Mouse (Mus musculus) adrenal gland (tissue): Measurements from ENCODE around the gene Rpl36al.

ENCODE experiments used
- intact Hi-C: fragments of 180-260 bp; cut with DNase I; formaldehyde crosslinking; loops from one replicate; pipeline ENCODE4 v1.15.1; 2025
- long read RNA-seq, 2 experiments: library from polyadenylated mRNA; unstranded; transcript quantifications; one replicate each; pipeline ENCODE4 v2.0.0; 2020; ENCODE audit warnings: borderline replicate concordance in 1 of 2; ENCODE audit not compliant: insufficient replicate concordance in 1 of 2

Rpl36al gene
- long read RNA-seq, experiment 1, transcript Rpl36al-201 (2 exons, 526 nt), result major isoform, 479 of 495 reads
- long read RNA-seq, experiment 1, transcript Rpl36al-203 (2 exons, 757 nt), result minor isoform, 7 of 495 reads
- long read RNA-seq, experiment 1, transcript Rpl36al-202 (1 exons, 1,276 nt), result minor isoform, 7 of 495 reads
- long read RNA-seq, experiment 1, partial matches to known transcripts, result 0 of 495 reads
- long read RNA-seq, experiment 1, other reads (novel, unspliced or antisense), result 2 of 495 reads
- long read RNA-seq, experiment 2, transcript Rpl36al-201 (2 exons, 526 nt), result major isoform, 455 of 469 reads
- long read RNA-seq, experiment 2, transcript Rpl36al-202 (1 exons, 1,276 nt), result minor isoform, 8 of 469 reads
- long read RNA-seq, experiment 2, partial matches to known transcripts, result 0 of 469 reads
- long read RNA-seq, experiment 2, other reads (novel, unspliced or antisense), result 4 of 469 reads

DNA sequence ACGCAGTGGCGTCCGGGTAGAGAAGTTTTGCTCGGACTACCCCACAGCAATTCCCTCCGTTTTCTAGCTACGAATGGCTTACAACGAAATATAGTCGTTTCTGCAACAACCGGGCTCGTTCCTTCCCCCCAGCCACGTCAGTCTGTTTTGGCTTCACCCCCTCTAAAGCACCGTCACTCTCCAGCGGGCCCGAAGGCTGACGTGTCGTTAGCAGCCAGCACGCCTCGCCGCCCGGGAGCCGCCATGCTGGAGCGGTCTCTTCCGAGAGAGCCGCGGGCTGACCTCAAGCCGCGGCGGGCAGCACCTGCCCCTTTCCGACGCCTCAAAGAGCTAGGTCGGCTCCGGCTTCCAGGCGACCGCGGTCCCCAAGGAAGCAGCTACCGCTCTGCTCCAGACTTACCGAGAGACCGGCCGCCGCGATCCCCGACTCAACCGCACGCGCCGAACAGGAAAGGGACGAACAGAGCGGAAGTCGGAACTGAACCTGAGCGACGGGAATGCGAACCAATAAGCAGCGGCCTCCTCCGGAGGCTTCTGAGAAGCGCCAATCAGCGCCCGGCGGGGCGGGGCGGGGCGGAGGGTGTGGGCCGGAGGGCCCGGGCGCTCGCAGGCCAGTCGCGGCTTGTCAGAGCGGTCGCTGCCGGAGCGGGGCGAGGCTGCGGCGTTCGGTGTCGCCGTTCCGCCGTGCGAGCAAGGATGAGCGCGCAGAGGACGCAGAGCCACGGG, at the start of gene Rpl36al, which contains the start of gene Mgat2:
Gene Rpl36al, minus strand, starts transcription at position 501 of the 726 bp plus-strand sequence.
Gene Mgat2, plus strand, starts transcription at position 575 of the 726 bp plus-strand sequence.
- intact Hi-C loops, result no loop called here

DNA sequence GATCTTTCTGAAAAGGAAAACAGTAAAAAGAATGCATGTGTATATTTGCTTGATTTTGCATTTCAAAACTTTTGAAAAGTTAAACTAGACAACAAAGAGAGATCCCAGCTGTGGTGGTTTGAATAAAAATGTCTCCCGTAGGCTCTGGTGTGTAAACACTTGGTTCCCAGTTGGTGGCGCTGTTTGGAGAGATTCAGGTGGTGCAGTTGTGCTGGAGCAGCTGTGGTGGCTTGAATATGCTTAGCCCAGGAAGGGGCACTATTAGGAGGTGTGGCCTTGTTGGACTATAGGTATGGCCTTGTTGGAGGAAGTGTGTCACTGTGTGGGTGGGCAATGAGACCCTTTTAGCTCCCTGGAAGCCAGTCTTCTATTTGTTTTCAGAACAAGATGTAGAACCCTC, 45.4 kb upstream of the Rpl36al start:
- intact Hi-C loops, result no loop called here

DNA sequence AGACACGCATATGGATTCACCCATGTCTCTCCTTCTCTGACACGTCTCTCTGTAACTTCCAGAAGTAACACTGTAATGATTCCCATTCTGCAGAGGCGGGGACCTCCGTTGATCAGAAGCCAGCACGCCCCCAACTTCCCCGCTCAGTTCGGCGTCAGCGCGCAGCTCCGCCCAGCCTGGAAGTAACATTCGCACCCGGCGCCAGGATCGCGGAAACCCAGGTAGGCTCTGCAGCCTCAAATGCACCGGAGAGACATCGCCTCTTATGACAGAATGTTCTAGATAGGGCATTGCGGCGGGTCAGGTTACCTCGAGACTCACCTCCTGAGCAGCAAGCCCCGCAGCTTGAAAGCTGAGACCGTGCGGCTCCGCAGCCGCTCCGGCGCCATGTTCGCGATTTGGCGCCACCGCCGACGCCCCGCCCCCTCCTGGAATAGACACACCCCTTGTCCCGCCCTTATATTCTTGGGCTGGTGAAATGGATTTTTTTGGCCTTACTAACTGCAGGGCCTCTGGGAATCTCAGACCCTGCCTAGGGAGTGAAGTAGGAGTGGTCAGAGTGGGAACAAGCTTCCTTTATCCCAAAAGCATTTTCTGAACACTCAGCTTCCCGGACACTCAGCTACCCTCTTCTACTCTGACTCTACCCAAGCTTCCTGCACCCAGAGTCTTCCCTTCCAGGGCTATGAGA, 44.0 kb upstream of the Rpl36al start, which contains the start of gene Pole2:
Gene Pole2, minus strand, starts transcription at position 420 of the 691 bp plus-strand sequence.
- intact Hi-C loops, result no loop called here

DNA sequence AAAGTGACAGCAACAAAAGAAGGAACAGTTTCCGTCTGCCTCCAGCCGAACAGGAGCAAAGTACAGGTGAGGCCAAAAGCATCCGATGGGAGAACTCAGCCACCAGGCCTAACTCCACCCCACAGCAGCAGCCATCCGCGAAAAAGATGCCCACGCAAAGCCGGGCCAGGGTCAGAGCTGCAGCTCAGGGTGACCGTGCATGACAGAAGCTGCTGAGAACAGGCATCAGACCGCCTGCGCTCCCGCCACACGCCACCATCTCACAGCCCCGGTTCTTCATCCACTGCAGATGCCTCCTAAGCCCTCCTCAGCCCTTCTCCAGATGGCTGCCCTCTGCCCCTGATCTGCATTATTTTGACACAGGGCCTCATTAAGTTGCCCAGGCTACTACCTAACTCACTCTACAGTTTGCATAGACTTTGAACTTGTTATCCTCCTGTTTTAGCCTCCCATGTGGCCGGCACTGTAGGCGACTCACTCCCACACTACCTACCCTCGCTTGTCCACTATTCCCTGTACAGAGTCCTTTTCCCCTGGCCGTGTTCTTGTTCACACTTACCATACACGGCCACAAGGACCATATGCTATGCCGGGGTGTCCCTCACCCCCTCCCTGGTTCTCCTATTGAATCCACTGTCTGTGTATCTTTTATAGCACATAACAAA, 36.9 kb upstream of the Rpl36al start:
- intact Hi-C loops, result no loop called here

DNA sequence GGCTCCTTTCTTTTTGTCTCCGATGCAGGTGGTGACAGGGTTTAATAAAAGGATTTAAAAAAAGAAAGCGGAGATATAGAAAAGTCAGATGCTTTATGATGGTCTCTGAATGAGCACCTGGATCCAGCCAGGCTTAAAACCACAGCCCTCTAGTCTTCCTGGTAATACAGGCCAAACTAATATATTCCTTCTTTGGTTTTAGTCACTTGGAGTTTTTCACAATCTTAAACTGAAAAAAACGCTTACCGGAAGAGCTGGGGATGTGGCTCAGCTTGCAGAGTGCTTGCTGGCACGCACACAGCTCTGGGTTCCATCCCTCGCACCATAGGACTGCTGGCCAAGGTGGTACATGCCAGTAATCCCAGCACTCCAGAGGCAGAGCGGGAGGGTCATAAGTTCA, 32.7 kb upstream of the Rpl36al start:
- intact Hi-C loops, result no loop called here

DNA sequence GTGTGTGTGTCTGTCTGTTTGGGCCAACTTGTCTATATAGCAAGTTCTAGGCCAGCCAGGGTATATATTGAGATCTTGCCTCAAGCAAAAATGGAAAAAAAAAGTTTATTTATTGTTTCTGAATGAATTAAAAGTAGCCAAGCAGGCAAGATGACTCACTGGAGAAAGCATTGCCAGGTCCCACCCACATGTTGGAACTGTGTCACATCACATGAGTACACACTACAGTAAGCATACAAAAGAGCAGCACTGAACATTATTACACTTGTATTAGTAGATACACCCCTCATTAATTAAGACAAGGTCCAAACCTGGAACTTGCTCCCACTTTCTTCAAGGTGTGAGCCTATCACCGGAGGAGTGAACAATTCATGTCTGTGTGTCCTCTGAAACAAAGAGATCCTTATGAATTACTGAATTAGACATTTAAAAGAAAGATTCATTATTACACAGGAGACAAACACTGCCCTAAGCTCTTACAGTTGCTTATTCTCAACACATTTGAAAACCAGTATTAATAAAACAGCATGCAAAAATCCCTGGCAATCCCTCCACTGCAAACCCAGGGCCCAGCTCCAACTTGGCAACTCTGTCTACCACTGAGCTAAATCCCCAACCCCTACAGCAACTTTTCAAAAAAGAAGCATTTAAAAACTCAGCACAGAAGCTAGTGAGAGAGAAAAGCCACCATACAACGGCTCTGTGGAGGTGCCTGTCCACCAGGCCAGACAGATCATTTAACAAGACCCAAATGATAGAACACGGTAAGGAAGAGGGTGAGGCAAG, 31.3 kb upstream of the Rpl36al start:
- intact Hi-C loops, result no loop called here

DNA sequence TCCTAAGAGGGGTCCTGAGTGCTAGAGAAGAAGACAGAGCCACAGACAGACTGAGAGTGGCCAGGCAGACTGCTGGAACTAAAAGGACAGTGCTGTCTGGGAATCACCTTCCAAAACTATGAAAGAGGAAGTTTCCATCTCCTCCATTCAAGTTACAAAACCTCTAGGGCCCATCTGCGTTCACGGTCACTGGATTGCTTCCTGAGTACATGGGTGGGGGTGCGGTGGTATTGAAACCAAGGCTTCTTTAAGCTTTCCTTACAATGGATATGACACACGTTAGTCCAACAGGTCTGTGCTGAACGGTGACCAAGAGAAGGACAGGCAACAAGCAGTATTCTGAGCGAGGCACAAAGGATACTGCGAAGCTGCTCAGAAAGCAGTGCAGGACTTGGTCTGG, 30.5 kb upstream of the Rpl36al start:
- intact Hi-C loops, result no loop called here

DNA sequence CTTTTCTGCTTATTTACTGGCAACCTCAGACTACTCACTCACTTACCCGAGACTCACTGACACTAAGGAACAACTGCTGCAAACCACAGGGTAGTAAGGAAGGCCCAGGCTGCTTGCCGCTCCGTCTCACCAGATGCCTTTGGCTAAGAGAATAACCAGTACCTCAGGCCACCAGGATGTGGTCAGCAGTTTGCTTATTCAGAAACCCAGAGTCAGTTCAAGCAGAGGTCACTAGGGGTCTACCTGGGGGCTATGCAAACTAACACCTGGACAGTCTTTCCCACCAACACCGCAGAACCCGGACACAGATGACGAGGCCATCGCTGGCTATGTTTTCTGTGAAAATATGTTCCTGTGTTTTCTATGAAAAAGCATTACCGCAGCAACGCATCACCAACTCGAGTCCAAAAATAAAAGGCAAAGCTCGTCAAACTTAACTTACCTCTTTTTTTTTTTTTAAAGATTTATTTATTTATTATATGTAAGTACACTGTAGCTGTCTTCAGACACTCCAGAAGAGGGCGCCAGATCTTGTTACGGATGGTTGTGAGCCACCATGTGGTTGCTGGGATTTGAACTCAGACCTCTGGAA, 29.4 kb upstream of the Rpl36al start:
- intact Hi-C loops, result no loop called here

DNA sequence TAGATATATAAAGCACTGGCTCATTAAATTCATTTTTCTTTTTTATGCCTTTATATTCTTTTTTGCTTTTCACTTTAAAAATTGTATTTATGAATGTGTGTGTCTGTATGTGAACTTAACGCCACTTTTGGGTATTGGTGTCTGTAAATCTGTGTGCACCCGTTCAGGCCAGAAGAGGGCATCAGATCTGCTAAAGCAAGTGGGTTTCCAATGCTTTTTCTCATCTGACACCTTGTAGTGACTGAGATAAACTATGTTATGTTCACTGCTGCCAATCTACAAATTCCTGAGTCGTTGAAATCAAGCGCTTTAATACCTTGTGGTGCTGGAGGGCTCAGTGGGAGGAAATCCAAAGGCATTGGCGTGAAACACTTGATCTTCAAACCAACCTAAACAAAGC, 27.2 kb upstream of the Rpl36al start:
- intact Hi-C loops, result no loop called here

DNA sequence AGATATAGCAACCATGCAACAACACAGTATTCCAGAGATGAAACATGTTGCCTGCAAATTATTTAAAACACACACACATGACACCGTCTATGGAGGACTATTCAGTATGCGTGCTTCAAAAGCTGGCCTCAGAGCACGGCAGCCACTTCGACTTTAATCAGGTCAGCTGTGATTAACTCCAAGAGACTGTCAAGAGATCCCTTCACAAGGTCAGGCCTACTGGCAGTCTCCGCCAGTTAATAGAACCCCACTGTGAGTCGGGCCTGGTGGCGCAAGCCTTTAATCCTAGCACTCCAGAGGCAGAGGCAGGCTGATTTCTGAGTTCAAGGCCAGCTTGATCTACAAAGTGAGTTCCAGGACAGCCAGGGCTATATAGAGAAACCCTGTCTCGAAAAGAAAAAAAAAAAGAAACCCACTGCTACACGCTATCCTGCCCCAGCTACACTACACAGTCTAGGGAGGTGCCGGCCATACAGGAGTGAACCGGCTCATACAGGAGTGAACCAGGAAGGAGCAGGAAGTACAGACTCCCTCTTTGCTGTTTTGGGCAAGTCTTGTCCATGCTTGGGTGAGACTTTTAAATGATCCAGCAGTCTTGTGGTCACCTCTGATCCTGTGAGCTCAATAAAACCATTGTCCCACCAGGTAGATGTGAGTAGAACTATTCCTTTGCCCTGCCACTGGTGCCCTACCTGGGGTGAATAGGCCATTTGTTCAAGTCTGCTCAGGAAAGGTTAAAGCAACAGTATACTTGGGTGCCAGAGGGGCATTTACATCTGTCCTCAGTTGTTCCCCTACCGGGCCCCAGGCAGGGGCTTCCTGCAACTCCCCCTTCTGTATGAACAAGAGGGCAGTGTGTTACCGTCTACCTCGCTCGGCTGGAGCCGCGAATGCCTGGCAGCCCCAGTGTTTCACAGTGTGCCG, 26.4 kb upstream of the Rpl36al start:
- intact Hi-C loops, result no loop called here

DNA sequence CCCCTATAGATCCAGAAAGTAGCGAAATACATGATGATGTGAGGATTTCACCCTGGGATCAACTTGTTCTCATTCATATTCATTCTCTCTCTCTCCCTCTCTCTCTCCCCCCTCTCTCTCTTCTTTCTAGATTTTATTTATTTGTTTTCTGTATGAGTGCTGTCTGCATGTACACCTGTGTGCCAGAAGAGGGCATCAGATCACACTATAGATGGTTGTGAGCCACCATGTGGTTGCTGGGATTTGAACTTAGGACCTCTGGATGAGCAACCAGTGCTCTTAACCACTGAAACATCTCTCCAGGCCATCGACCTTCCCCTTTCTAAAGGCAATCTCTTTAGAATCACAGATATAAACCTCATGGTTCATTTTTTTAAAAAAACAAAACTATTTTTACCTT, 24.6 kb upstream of the Rpl36al start:
- intact Hi-C loops, result loop anchor here (10.0 kb wide), 1 partner anchor 366 kb away; no protein-coding TSS in a partner anchor

DNA sequence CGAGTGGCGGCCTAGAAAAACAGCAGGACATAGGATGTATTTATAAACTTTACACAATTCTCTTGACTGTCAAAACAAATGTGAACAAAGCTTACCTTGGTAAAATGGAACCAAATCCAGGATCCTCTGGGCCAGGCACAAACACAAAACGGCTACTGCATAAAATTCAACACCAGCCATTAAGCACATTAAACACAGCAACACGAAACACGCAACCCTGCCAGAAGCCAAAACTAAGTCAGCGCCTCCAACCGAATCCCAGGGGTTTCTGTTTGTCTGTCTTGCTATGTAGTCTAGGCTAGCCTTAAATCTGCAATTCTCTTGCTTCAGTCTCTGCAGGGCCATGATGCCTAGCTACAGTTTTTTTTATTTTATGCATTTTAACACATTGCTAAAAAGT, 24.0 kb upstream of the Rpl36al start:
- intact Hi-C loops, result loop anchor here (10.0 kb wide), 1 partner anchor 367 kb away; no protein-coding TSS in a partner anchor

DNA sequence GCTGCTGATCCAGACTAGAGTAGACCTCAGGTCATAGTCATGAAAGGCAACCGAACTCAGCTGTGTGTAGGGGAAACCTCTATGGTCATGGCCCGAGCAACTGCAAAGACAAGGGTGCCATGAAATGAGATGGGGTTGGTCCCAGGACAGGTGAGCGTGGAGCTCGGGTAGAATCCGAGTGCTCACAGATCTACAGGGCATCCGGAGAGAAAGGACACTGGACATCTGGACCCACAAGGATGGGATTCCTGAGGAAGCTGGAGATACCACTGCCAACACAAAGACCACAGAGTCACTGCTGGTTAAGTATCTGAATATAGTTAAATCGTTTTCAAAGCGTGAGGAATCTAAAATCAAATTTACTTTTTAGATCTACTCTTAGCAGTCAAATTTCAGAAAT, 23.5 kb upstream of the Rpl36al start:
- intact Hi-C loops, result loop anchor here (10.0 kb wide), 1 partner anchor 367 kb away; no protein-coding TSS in a partner anchor

DNA sequence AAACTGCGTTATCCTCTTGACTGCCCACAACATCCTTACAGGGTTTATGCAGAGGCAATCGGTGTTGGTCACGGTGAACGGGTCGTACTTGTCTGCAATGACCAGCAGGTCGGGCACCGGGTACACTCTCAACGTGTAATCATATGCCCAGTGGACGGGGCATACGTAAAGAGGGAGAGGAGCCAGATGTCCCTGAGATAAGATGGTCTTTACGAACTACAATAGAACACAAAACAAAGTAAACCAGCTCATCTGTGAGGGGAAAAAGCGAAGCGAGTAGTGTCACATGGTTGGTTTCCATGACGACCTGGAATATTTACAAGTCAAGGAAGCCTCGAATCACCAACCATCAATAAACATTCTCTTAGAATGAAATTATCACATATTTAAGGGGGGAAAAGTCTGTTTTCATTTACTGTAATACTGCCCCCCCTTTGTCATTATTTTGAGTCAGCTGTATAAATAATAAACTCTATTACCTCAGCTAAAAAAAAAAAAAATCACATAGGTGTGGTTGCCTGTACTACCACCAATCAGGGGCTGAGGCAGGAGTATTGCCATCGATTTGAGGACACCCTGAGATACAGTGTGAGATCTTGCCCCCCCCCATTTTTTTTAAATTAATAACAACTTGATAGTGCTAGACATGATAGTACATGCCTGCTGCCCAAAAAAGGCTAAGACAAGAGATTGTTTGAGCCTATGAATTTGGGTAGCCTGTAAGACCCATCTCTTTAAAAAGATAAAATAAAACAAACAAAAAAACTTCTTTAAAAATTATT, 20.4 kb upstream of the Rpl36al start, which contains the start of gene Gm49384:
Gene Gm49384, minus strand, starts transcription at position 216 of the 782 bp plus-strand sequence.
- intact Hi-C loops, result loop anchor here (10.0 kb wide), 1 partner anchor 371 kb away; no protein-coding TSS in a partner anchor

DNA sequence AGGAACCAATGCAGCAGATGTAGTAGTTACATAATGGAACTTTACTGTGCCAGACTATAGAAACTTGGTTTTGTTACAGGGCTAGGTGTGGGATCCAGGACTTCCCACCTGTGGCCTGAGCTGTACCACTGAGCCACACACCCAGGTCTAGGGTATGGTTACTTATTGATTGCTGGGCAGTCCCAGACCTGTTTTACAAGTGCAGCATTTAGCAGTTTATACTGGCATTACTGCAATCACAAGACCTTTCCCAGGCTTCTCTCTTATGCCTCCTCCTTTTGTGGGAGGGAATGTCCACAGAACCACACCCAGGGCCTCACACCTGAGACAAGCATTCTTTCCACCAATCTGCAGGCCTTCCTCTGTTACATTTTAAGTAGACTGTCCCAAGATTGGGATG, 15.1 kb upstream of the Rpl36al start:
- intact Hi-C loops, result loop anchor here (5.0 kb wide), 1 partner anchor 108 kb away; no protein-coding TSS in a partner anchor

DNA sequence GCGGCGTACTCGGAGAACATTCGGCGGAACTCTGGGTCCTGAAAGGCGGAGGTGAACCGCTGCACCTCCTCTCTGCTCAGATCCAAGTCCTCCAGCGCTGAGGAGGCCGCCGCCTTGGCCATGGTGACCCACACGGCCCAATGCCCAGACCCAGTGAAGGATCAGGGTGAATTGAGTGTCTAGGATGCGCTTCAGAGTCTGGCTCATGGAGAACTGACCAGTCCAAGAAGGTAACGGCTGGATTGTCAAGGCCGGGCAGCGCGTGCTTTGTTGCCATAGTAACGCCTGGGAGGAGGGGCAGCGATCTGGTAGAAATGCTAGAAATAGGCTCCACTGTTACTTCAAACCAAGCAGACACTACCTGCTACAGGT, 14.3 kb upstream of the Rpl36al start, which contains the start of gene Dnaaf2:
Gene Dnaaf2, minus strand, starts transcription at position 266 of the 372 bp plus-strand sequence.
- intact Hi-C loops, result loop anchor here (5.0 kb wide), 1 partner anchor 109 kb away; no protein-coding TSS in a partner anchor
